Mouse (Mus musculus) mesoderm, embryonic 11.5 days (tissue): Measurements from ENCODE around the gene Sod3.

ENCODE experiments used
- DNase-seq: peaks from one replicate; pipeline ENCODE4 v3.0.0-alpha.2; 2012; ENCODE audit warnings: low read depth, low spot score

Gene Sod3

GRCm38 (mm10) chr5:52375847-52376246 is 12.3 kb downstream of the Sod3 start:
- no peak for DNase-seq

GRCm38 (mm10) chr5:52382837-52383236 is 19.2 kb downstream of the Sod3 start:
- no peak for DNase-seq

- DNase-seq: no peak
These were observed 20.2 kb downstream of the Sod3 start for GRCm38 (mm10) chr5:52383748-52384147.

GRCm38 (mm10) chr5:52386016-52386415 is 22.4 kb downstream of the Sod3 start:
- no peak for DNase-seq

GRCm38 (mm10) chr5:52388092-52388749 is 24.6 kb downstream of the Sod3 start:
- DNase-seq: no peak

GRCm38 (mm10) chr5:52390381-52390780 is 26.8 kb downstream of the Sod3 start:
- DNase-seq: no peak

DNA sequence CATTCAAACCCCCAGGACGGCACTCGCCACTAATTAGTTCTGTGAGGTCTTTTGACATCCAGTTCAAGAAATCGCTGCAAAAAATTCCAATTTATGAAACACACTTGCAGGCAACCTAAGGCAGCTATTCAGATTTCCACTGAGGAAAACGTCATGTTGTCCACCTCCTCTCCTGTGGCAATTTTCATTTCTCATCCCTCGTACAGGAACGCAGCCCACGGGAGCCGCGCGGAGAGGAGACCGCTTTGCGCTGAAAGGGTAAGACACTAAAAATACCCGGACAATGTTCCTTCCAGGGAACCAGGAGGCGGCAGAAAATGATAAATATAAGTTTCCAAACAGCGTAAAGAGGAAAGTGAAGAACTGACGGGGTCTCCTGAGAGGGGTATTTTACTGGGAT is 27.9 kb downstream of the Sod3 start:
- DNase-seq: no peak

DNA sequence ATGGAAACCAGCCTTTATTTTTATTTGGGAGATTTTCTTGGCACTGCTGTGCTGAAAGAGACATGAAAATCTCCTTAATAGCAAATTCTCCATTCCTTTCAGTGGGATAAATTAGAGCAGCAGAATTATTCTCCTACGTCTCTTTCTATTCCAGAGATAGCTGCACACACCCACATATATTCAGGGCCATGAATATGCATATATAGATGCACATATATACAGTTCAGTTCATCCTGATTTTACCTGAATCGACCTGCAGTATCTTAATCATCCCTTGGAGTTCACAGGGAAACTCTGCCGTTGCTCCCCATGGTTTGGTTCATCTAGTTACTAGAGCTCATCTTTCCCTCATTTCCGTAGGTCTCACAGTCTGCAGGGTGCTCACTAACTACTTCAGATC is 30.2 kb downstream of the Sod3 start:
- no peak for DNase-seq

DNA sequence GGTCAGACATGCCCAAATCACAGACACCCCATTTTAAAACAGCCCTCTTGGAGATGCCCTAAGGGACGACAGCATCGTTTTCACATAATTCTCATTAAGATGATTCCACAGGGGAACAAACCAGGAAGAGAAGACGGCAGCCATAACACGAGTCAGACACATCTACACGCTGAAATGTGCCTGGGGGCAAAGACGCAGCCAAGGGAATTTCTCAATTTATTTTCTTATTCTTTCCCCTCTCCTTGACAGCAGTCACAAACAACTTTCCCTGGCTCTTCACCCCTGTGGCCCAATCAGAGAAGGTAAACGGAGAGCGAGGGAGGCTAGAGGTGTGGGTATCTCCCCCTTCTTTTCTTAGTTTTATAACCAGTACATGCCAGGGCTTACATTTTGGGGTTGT is 40.8 kb downstream of the Sod3 start:
- DNase-seq: no peak

DNA sequence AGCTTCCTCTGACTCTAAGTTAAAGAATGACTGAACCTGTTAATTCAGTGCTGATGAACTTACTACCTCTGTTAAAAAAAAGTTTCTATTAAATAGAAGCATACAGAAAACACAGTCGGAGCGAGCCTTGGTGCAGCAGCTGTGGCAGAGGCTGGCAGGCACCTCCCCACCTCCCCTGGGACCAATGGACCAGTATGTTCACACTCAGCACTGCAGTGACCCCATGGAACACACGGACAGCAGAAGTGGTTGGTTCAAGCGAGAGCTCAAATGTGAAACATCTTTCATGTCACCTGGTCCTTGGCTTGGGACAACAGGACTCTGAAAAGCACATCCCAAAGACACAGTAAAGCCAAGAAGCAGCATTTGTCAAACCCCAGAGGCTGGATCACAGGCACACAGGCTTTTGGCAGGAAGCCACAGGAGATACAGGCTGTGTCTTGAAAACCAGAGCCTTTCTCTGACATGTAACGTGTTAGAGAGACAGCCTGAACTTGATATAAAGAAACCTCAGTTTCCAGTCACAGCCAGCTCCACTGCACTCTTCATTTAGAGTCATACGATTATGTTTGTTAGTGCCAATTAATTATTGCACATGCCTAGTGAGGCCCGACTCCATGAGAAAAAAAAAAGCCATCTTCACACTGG is 45.2 kb downstream of the Sod3 start:
- DNase-seq: no peak

DNA sequence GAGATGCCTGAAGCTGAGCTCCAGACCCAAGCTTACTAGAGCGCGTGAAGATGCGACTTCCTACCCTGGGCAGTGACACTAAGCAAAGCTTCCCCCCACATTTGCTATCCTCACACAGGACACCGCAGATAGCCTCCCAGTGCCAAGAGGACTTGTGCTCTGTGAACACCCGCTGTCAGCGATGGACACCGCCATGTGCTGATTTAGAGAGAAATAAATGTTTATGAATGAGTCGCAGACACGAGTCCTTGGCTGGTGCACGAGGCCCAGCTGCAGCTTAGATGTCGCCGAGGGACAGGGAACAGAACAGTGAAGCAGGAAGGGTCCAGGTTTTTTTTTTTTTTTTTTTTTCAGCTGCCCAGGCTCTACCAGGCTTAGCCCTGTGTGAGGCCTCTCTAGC is 46.6 kb downstream of the Sod3 start:
- no peak for DNase-seq

DNA sequence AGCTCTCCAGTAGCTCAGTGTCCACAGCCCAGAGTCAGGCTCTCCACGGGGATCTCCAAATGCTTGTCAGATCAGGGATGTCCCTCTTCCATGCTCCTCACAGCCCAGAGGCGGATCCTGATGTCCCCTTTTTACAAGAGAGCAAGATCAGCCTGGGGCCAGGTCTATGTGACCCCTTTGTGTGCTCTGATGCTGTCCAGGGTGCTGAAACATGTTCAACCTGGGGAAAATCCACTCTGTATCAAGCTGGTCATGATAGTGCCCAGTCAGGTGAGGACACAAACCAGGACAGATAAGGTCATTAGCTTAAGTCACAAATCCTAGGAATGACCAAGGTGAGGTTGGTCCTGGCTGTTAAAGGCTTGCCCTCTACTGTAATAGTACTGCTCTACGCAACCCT is 48.0 kb downstream of the Sod3 start:
- peak; percentile 72 for DNase-seq

DNA sequence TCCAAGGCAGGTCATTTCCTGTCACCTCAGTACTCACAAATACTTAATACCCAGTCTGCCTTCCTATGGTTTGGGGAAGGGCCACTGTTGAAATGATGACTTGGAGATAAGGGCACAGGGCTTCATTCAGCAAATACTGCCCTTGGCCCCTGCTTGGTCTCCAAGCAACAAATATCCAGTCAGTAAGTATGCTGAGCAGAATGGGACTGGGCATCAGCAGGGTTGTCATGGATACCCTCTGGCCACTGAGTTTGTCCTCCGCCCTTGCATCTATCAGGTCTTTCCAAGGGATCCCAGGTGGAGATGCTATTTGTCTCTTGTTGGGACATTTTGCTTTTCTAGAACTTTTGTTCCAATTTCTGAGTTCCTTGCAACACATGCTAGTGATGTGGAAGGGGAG is 51.6 kb downstream of the Sod3 start:
- no peak for DNase-seq

DNA sequence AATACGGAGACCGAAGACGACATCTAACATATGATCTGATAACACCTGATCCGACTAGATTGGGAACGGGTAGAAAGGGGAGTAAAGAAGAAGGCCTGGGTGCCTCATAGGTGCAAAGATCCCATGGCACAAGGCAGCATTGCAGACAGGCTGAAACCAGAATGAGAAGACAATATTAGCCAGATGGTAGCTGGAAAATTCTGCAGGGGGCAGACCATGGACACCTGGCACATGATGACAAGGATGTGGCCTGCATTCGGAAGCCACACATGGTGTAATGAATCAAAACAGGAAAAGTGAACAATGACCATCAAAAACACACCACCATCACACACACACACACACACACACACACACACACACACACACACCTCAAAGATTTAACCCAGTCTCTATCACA is 52.3 kb downstream of the Sod3 start:
- DNase-seq: no peak

GRCm38 (mm10) chr5:52416485-52416884 is 52.9 kb downstream of the Sod3 start:
- DNase-seq: no peak
